Mouse (Mus musculus): Measurements from ENCODE around the gene Orc2. TPM values are rescaled to one million over a fixed set of nuclear protein-coding genes. Genes with fewer than 3 reads are reported as not detected.

Gene Orc2
- polyA plus RNA-seq, 1 experiment from 2014 or later = 39.8 TPM

DNA sequence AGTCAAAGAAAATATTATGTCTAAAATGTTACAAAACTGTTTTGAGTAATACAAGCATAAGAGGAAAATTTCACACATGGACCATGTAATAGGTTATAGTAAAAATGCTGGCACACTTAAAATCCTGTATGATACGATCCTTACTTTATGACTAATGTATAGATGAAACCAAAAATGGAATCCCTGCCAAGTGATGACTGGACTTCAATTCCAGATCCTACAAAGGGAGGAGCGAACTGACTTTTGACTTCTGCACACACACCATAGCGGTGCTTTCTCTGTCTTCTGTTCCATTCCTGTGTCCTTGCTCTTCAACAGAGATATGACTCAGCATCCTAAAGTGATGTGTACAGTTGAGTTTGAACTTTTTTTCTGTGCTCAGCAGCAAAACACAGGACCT, 44.3 kb downstream of the Orc2 start:
- H3K9me3 ChIP-seq = no peaks in the 10 kb centered on the region
- H3K4me3 ChIP-seq = no peak overlapping the region
- H3K36me3 ChIP-seq = peaks cover 98% of the 10 kb centered on the region

DNA sequence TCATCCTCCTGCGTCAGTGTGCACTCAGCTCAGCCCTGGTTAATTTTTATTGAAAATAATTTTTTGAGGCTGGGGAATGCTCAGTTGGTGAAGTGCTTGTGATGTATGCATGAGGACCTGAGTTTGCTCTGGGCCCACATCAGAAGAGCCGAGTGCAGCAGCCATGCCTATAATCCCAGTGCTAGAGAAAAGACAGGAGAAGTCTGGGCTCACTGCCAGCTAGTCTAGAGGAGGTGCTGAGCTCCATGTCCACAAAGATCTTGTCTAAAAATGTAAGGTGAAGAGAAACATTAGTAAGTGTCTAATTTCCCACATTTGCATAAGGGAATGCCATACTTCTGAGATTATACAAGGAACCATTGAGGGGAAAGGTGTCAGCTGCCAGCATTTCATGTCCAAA, 46.0 kb downstream of the Orc2 start:
- Histone ChIP-seq H3K36me3 (peaks cover 98% of the 10 kb centered on the region), H3K4me1 (no peaks in the 10 kb centered on the region), H3K4me3 (no peak overlapping the region), H3K27ac (no peak overlapping the region), H3K27me3 (ENCODE audit: insufficient read depth, poor library complexity, severe bottlenecking) (no peaks in the 10 kb centered on the region), H3K9me3 (no peaks in the 10 kb centered on the region)
- 84% methylated on average over 2 of the region's 2 CpGs for WGBS
- DNase-seq (ENCODE audit: low spot score) = no peak

More for the DNA sequence above, 44.3 kb downstream of the Orc2 start:
- H3K27me3 ChIP-seq (ENCODE audit: insufficient read depth, poor library complexity, severe bottlenecking) = no peaks in the 10 kb centered on the region
- H3K4me1 ChIP-seq = no peaks in the 10 kb centered on the region
- no peak overlapping the region for H3K27ac ChIP-seq
- DNase-seq (ENCODE audit: low spot score) = no peak
- WGBS = 95% methylated on average over 3 of the region's 3 CpGs

DNA sequence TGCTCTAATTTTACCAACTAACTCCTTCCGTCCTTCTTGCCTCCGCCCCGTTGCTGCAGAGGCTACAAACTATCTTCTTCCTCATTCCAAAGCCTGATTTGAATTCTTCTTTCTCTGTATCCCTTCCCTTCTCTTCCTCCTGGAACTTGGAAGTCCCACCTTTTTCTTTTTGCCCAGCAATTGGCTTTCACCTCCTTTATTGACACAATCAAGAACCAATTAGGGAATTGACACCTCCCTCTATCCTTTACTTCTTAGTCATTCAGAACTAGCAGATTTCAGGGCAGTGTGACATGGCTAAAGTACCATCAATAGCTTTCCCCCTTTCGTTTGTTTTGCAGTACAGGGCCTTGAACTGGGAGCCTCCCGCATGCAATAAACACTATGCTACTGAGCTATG, 46.7 kb downstream of the Orc2 start:
- H3K9me3 ChIP-seq = no peaks in the 10 kb centered on the region
- H3K36me3 ChIP-seq = peaks cover 98% of the 10 kb centered on the region
- WGBS = 85% methylated on average over 5 of the region's 5 CpGs
- H3K4me3 ChIP-seq = no peak overlapping the region
- H3K27ac ChIP-seq = no peak overlapping the region
- no peak for DNase-seq (ENCODE audit: low spot score)
- H3K27me3 ChIP-seq (ENCODE audit: insufficient read depth, poor library complexity, severe bottlenecking) = no peaks in the 10 kb centered on the region
- H3K4me1 ChIP-seq = no peaks in the 10 kb centered on the region

DNA sequence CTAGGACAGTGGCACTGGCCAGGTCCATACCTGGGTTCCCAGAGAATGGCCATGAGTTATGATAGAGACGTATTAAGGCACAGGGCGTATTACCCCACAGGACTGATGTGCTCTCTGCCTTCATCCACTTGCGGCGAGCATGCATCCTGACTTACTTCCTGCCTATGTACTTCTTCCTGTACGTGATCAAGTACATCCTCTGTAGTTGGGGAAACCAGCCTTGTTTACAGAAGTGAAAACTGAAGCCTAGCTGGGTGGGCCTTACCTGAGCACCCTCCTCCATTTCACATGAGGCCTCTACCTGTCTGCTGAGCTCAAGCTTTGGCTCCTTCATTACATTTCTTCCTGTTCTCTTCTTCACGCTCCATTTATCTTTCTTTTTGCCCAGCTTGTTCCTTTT, 50.6 kb downstream of the Orc2 start:
- H3K36me3 ChIP-seq = peaks cover 90% of the 10 kb centered on the region
- no peaks in the 10 kb centered on the region for H3K9me3 ChIP-seq
- H3K4me1 ChIP-seq = no peaks in the 10 kb centered on the region
- no peak overlapping the region for H3K4me3 ChIP-seq
- H3K27ac ChIP-seq = no peak overlapping the region
- WGBS = 86% methylated on average over 6 of the region's 6 CpGs
- H3K27me3 ChIP-seq (ENCODE audit: insufficient read depth, poor library complexity, severe bottlenecking) = no peaks in the 10 kb centered on the region
- no peak for DNase-seq (ENCODE audit: low spot score)

DNA sequence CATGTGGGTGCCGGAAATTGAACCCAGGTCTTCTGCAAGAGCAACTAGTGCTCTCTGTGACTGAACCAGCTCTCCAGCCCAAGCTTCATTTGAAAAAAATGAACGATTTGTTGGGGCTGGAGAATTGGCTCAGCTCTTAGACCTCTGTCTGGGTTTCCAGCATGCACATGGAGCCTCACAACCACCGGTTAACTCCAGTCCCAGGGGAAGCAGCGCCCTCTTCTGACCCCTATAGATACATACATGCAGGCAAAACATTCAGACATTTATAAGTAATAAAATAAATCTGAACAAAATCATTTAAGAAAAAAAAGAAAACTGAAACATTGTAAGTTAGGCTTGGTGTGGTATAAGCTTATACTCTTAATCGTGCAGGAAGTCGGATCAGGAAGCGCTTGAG, 56.5 kb downstream of the Orc2 start:
- 90% methylated on average over 7 of the region's 7 CpGs for WGBS
- no peaks in the 10 kb centered on the region for H3K9me3 ChIP-seq

DNA sequence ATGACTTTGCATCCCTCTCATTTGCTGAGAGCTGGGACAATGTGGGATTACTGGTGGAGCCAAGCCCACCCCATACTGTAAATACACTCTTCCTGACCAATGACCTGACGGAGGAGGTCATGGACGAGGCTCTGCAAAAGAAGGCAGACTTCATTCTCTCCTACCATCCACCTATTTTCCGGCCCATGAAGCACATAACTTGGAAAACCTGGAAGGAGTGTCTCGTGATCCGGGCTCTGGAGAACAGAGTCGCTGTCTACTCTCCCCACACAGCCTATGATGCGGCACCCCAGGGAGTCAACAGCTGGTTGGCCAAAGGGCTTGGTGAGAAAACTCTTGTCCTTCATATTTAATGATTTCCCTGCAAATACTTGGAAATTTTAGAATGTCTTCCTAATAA, 57.1 kb downstream of the Orc2 start:
- DNase-seq (ENCODE audit: low spot score) = no peak
- Histone ChIP-seq H3K27me3 (ENCODE audit: insufficient read depth, poor library complexity, severe bottlenecking) (no peaks in the 10 kb centered on the region), H3K4me3 (no peak overlapping the region), H3K4me1 (peaks cover 18% of the 10 kb centered on the region), H3K27ac (no peak overlapping the region), H3K36me3 (peaks cover 45% of the 10 kb centered on the region), H3K9me3 (no peaks in the 10 kb centered on the region)
- 92% methylated on average over 7 of the region's 7 CpGs for WGBS

More for the DNA sequence above, 56.5 kb downstream of the Orc2 start:
- Histone ChIP-seq H3K4me1 (peaks cover 18% of the 10 kb centered on the region), H3K27ac (no peak overlapping the region), H3K27me3 (ENCODE audit: insufficient read depth, poor library complexity, severe bottlenecking) (no peaks in the 10 kb centered on the region), H3K36me3 (peaks cover 51% of the 10 kb centered on the region), H3K4me3 (no peak overlapping the region)
- DNase-seq (ENCODE audit: low spot score) = no peak

DNA sequence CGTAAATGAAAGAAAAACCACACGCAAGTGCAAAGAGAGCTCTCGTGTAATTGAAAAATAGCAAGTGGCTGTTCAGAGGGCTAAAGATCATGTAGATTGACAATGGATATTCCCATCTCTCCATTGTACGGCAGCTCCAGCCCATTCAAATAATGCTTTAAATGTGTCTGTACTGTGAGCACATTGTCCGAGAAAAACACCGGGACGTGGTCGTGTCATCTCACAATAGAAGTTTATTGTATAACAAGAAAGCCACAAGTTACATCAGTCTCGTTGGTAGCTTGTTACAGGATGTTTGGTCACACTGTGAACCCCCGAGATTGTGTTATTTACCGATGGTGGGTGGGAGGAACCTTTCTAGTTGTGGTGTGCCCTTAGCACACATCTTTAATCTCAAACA, 59.0 kb downstream of the Orc2 start:
- H3K36me3 ChIP-seq = peaks cover 43% of the 10 kb centered on the region
- H3K9me3 ChIP-seq = no peaks in the 10 kb centered on the region
- DNase-seq (ENCODE audit: low spot score) = no peak
- peak overlapping the region; percentile 75 for H3K4me3 ChIP-seq
- H3K27me3 ChIP-seq (ENCODE audit: insufficient read depth, poor library complexity, severe bottlenecking) = no peaks in the 10 kb centered on the region
- WGBS = 16% methylated on average over 11 of the region's 11 CpGs
- peak overlapping the region; percentile 92 for H3K27ac ChIP-seq
- H3K4me1 ChIP-seq = peaks cover 18% of the 10 kb centered on the region

DNA sequence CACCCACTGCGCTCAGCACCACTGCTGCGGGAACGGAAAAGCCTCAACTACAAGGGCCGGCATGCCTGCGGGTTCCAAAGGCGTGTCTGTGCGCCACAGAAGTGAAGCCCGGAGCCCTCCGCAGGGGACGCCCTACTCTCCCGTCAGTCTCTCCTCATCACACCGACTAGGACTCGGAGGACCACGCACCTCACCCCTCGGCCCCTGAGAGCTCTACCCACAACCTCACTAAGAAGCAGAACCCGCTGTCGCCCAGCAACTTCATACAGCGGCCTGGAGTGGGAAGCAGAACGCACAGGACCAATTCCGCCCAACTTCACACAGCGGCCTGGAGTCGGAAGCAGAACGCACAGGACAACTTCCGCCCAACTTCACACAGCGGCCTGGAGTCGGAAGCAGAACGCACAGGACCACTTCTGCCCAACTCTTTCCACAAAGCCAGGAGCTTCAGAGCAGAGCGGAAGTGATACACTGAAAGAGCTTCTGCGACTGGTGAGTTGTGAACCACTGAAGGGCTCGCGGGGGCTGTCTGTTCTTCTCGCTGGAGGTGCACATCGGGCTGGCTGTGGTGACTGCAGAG, 59.7 kb downstream of the Orc2 start, which contains the start of the genes Nif3l1 and Ppil3:
Nif3l1 (plus strand) TSS at position 9 of the 580 bp plus-strand sequence.
Ppil3 (minus strand) TSS at position 344 of the 580 bp plus-strand sequence.
- Histone ChIP-seq H3K27me3 (ENCODE audit: insufficient read depth, poor library complexity, severe bottlenecking) (no peaks in the 10 kb centered on the region), H3K9me3 (no peaks in the 10 kb centered on the region), H3K4me3 (peak within 1 kb of the TSS; percentile 75), H3K27ac (peak within 1 kb of the TSS; percentile 92), H3K36me3 (peaks cover 43% of the 10 kb centered on the region), H3K4me1 (peaks cover 18% of the 10 kb centered on the region)
- 1% methylated on average over 33 of the region's 33 CpGs for WGBS
- DNase-seq (ENCODE audit: low spot score) = peak; percentile 96

DNA sequence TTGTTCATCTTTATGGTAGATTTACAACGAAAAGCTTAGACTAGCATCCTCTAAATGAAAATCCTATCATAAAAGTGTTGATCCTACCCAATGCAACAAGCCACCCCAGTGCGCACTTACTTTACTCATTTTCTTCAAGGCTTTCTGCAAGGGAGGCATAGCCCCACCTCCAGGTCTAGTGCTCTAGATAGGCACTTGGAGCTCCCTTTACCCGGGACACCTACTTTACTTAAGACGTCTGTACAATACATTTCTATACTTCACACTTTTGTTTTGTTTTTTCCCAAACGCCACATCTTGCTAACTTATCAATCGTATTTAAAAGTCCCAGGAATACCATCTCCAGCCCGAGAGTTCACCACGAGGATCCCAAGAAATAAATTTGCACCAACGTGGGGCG, 60.2 kb downstream of the Orc2 start:
- no peaks in the 10 kb centered on the region for H3K9me3 ChIP-seq
- H3K27ac ChIP-seq = peak overlapping the region; percentile 92
- H3K27me3 ChIP-seq (ENCODE audit: insufficient read depth, poor library complexity, severe bottlenecking) = no peaks in the 10 kb centered on the region
- peak overlapping the region; percentile 75 for H3K4me3 ChIP-seq
- WGBS = 10% methylated on average over 10 of the region's 10 CpGs
- DNase-seq (ENCODE audit: low spot score) = no peak
- peaks cover 18% of the 10 kb centered on the region for H3K4me1 ChIP-seq
- peaks cover 47% of the 10 kb centered on the region for H3K36me3 ChIP-seq

DNA sequence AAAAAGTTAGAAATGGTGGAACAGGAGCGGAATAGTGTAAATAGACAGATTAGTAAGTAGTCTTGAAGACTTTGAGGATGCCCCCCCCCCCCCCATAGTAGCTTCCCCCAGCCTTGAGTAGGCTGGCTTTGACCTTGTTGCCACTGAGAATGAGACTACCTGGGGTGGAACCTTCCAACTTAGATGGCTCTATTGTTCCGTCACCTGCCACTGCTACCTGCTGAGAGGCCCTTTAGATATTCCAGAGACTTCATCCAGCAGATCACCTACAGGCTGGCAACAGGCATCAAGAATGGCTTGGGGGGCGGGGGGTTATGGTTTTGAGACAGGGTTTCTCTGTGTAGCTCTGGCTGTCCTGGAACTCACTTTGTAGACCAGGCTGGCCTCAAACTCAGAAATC, 80.4 kb downstream of the Orc2 start:
- Histone ChIP-seq H3K9me3 (no peaks in the 10 kb centered on the region), H3K27ac (no peak overlapping the region), H3K27me3 (ENCODE audit: insufficient read depth, poor library complexity, severe bottlenecking) (no peaks in the 10 kb centered on the region), H3K4me1 (peaks cover 3% of the 10 kb centered on the region; the same call in 1 of the 2 replicates), H3K36me3 (peaks cover 24% of the 10 kb centered on the region), H3K4me3 (no peak overlapping the region)
- no peak for DNase-seq (ENCODE audit: low spot score)
- WGBS = 86% methylated on average over 3 of the region's 3 CpGs

DNA sequence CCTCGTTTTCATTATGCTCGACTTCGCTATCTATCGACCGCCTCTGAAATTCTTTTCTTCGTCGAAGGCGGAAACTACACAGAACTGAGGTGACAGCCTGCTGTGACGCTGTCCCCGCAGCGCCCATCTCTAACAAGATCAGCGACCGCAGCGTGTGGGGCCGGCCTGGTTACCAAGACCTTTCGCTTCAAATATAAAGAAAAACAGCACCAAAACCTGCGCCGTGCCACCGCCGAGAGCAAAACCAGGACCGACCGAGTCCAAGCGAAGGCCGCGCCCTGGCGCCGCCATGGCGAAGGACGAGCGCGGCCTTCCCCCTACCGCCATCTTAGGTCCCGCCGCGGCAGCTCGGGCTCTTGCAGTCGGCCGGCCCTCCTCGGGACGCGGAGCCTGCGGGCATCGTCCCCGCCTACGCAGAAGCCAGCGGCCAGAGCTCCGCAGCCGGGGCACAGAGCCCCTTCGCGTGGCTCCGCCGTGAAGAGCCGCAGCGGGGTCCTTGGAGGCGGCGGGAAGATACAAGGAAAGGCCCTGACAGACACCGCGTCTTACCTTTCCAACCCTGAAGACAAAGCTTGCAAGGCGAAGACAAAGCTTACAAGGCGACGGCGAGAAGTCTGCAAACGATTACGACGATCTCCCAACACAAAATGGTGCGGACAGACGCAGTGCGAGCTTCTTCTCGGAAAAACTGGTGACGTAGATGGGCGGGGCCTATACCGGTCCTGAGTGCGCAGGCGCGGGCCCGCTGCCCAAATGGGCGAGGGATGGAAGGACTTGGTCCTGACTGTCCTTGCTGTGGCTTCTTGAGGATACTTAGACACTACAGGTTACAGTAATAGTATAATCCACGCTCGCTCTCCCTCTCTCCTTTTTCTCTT, 81.3 kb downstream of the Orc2 start, which contains the start of gene Clk1:
Clk1 (minus strand) TSS at position 696 of the 878 bp plus-strand sequence.
- Histone ChIP-seq H3K36me3 (peaks cover 33% of the 10 kb centered on the region), H3K27me3 (ENCODE audit: insufficient read depth, poor library complexity, severe bottlenecking) (no peaks in the 10 kb centered on the region)
- WGBS = under 1% methylated on average over 79 of the region's 79 CpGs

DNA sequence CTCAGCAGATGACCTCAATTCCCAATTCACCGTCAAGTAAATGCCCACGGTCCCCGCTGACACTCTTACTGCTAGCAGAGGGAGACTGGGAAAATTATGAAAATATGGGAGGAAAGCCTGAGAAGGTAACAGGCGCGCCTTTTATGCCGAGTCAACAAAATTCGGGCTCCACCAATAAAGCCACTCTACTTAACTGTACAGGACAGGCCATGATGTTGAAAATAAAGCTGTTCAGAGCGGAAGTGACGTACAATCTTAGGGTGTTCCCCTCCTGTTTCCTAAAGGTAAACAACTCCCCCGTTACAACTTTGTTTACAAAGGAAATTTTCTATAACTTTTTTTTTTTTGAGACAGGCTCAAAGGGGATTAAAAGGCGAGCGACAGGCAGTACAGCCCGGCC, 82.0 kb downstream of the Orc2 start:
- peak overlapping the region; percentile 100 for H3K27ac ChIP-seq
- H3K36me3 ChIP-seq = peaks cover 40% of the 10 kb centered on the region
- H3K4me3 ChIP-seq = peak overlapping the region; percentile 100
- no peaks in the 10 kb centered on the region for H3K9me3 ChIP-seq
- 11% methylated on average over 13 of the region's 13 CpGs for WGBS
- no peak for DNase-seq (ENCODE audit: low spot score)
- no peaks in the 10 kb centered on the region for H3K27me3 ChIP-seq (ENCODE audit: insufficient read depth, poor library complexity, severe bottlenecking)
- peaks cover 3% of the 10 kb centered on the region; the same call in 1 of the 2 replicates for H3K4me1 ChIP-seq

More for the DNA sequence above, 81.3 kb downstream of the Orc2 start, which contains the start of gene Clk1:
- Histone ChIP-seq H3K27ac (peak within 1 kb of the TSS; percentile 100), H3K9me3 (no peaks in the 10 kb centered on the region), H3K4me1 (peaks cover 3% of the 10 kb centered on the region; the same call in 1 of the 2 replicates), H3K4me3 (peak within 1 kb of the TSS; percentile 100)
- DNase-seq (ENCODE audit: low spot score) = peak; percentile 96

DNA sequence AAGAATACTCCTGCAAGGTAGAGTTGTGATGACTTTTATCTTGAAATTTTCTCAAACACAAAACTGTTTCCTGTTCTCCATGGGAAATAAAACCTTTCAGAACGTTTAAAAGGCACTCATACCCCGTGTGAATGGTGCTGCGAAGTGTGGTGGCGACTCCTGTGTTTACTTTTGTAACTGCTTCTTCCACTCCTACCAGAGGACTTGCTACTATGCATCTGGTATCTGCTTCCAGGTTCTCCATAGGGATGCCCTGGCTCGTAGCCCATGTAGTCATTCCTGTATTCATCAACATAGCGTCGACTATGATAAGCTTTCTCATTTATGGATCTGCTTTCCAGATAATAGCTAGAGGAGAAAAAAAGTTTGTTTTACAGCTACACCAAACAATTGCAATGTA, 83.9 kb downstream of the Orc2 start:
- Histone ChIP-seq H3K36me3 (peaks cover 58% of the 10 kb centered on the region), H3K4me1 (peaks cover 3% of the 10 kb centered on the region; the same call in 1 of the 2 replicates), H3K27me3 (ENCODE audit: insufficient read depth, poor library complexity, severe bottlenecking) (no peaks in the 10 kb centered on the region), H3K27ac (no peak overlapping the region), H3K4me3 (peak overlapping the region; percentile 15; the same call in 1 of the 2 replicates), H3K9me3 (no peaks in the 10 kb centered on the region)
- no peak for DNase-seq (ENCODE audit: low spot score)
- WGBS = 70% methylated on average over 7 of the region's 7 CpGs

Data from heart, embryonic 10.5 days (tissue).